In genomic region chr12:83506543-83506942, GRCm38 (mm10) we compare ENCODE assay signal across 24 mouse cellular contexts.
"Had no signal": no experiment of that assay in that cellular context is flagged by ENCODE, and none has a peak within 500 bp of the region (broad histone marks: within the 10 kb centered on the region; RNA-seq: fewer than 3 reads in every experiment).

No protein-coding gene starts in this region.

- H3K4me3 ChIP-seq: gastrocnemius, adult 2 months; heart, embryonic 10.5 days; heart, embryonic 12.5 days; hindbrain, embryonic 10.5 days; hindbrain, embryonic 12.5 days; intestine, embryonic 15.5 days; kidney, embryonic 15.5 days; limb, embryonic 13.5 days; limb, embryonic 15.5 days had no signal

- H3K27me3 ChIP-seq: heart, embryonic 12.5 days; intestine, embryonic 15.5 days; kidney, embryonic 15.5 days; limb, embryonic 13.5 days; limb, embryonic 15.5 days had no signal

- H3K27ac ChIP-seq: gastrocnemius, adult 2 months; heart, embryonic 10.5 days; hindbrain, embryonic 10.5 days; hindbrain, embryonic 12.5 days; hindbrain, embryonic 14.5 days; intestine, embryonic 15.5 days; kidney, embryonic 15.5 days; kidney, postnatal 0 days; limb, embryonic 13.5 days; limb, embryonic 15.5 days; liver, embryonic 14.5 days had no signal

- H3K9me3 ChIP-seq: heart, embryonic 10.5 days; heart, embryonic 12.5 days; hindbrain, embryonic 10.5 days; hindbrain, embryonic 12.5 days; intestine, embryonic 15.5 days; kidney, embryonic 15.5 days; limb, embryonic 13.5 days; limb, embryonic 15.5 days had no signal

- H3K36me3 ChIP-seq: heart, embryonic 10.5 days; heart, embryonic 12.5 days; hindbrain, embryonic 10.5 days; hindbrain, embryonic 12.5 days; intestine, embryonic 15.5 days; kidney, embryonic 15.5 days; limb, embryonic 13.5 days; limb, embryonic 15.5 days had no signal

- DNase-seq: gastrocnemius, adult 2 months; gastrocnemius, postnatal 10 days; gastrocnemius, postnatal 25 days; heart, adult 18-20 months; heart, postnatal 10 days; heart, postnatal 4 days; kidney, adult 18-20 months; kidney, adult 8-10 months; kidney, postnatal 14 days; kidney, postnatal 36 days; layer of hippocampus, adult 9-11 months; layer of hippocampus, postnatal 36 days; left cerebral cortex, postnatal 4 days had no signal

- H3K4me1 ChIP-seq: heart, embryonic 10.5 days; heart, embryonic 12.5 days; hindbrain, embryonic 10.5 days; hindbrain, embryonic 12.5 days; intestine, embryonic 15.5 days; kidney, embryonic 15.5 days; limb, embryonic 13.5 days; limb, embryonic 15.5 days had no signal
